Comparison of ENCODE assay signal across 9 mouse cellular contexts in genomic region chr1:150591253-150591652, GRCm38 (mm10).
DNase-seq lines count a peak whose midpoint lies in the region; ATAC-seq and TF ChIP-seq lines count a peak whose summit lies in the region.
"Had no signal": no experiment of that assay in that cellular context is flagged by ENCODE, and none has a peak within 500 bp of the region (broad histone marks: within the 10 kb centered on the region; RNA-seq: fewer than 3 reads in every experiment).

No protein-coding gene starts in this region.

- peak; percentile 72 for TF ChIP-seq RAD21 in CH12.LX (IDR thresholded peaks at IDR 0.05; ENCODE audit: low read depth, low read length)

- in situ Hi-C loops in CH12.LX (cut with MboI; ENCODE audit: low pct_ligation_motif_present, low pct_unique_long_range_greater_than_20kb, low sequenced_read_pairs): no loop called here

- DNase-seq in heart, postnatal 0 days (ENCODE audit: low spot score): peak; percentile 29
- peak; percentile 57 for DNase-seq in CH12.LX (ENCODE audit: extremely low read depth)
- DNase-seq in c-Kit-positive CD71-positive TER-119-positive erythroid progenitor cells, embryonic 14.5 days (ENCODE audit: low spot score): peak; percentile 17
- DNase-seq in frontal cortex, adult 2 months (ENCODE audit: extremely low spot score in 1 of 2, low spot score in 1 of 2): peak; percentile 8 to 80
- DNase-seq in layer of hippocampus, adult 9-11 months: peak; percentile 13
- peak; percentile 9 for DNase-seq in thymus, postnatal 14 days

- H3K4me3 ChIP-seq in heart, postnatal 0 days (ENCODE audit: low read depth, low read length): no peak overlapping the region
- H3K4me3 ChIP-seq in heart, embryonic 11.5 days (ENCODE audit: low read depth, low read length): no peak overlapping the region
- H3K4me3 ChIP-seq in CH12.LX (replicated peaks in 1 of 3; ENCODE audit: low read depth in 2 of 3, low read length in 2 of 3, poor library complexity in 1 of 3): no peak overlapping the region
- H3K4me3 ChIP-seq: limb, embryonic 15.5 days had no signal

- 22% methylated on average over 2 of the region's 2 CpGs for WGBS in heart, postnatal 0 days
- 23% methylated on average over 2 of the region's 2 CpGs for WGBS in heart, embryonic 11.5 days (ENCODE audit: insufficient replicate concordance)

- no peak overlapping the region for H3K27ac ChIP-seq in heart, postnatal 0 days (ENCODE audit: low read depth)
- no peak overlapping the region for H3K27ac ChIP-seq in heart, embryonic 11.5 days (ENCODE audit: low read depth, low read length)
- H3K27ac ChIP-seq in CH12.LX (ENCODE audit: insufficient read depth, low read depth): no peak overlapping the region
- H3K27ac ChIP-seq: limb, embryonic 15.5 days had no signal

- H3K4me1 ChIP-seq in heart, postnatal 0 days (ENCODE audit: control insufficient read depth, insufficient read depth): no peaks in the 10 kb centered on the region
- no peaks in the 10 kb centered on the region for H3K4me1 ChIP-seq in heart, embryonic 11.5 days (ENCODE audit: control insufficient read depth, insufficient read depth, low read length)
- H3K4me1 ChIP-seq in CH12.LX (ENCODE audit: control insufficient read depth in 1 of 2, insufficient read depth in 2 of 2): no peaks in the 10 kb centered on the region

- no peak overlapping the region for H3K9ac ChIP-seq in heart, postnatal 0 days (replicated peaks; ENCODE audit: low read depth, low read length)
- H3K9ac ChIP-seq in heart, embryonic 11.5 days (ENCODE audit: low read depth, low read length): no peak overlapping the region
- no peak overlapping the region for H3K9ac ChIP-seq in CH12.LX (ENCODE audit: insufficient read depth, low read depth)
- H3K9ac ChIP-seq: limb, embryonic 15.5 days had no signal

- TF ChIP-seq POLR2A in CH12.LX (IDR thresholded peaks at IDR 0.05; ENCODE audit: low read depth, low read length): no peak

- H3K36me3 ChIP-seq in heart, postnatal 0 days (replicated peaks; ENCODE audit: control insufficient read depth, insufficient read depth, low read length): peaks cover 67% of the 10 kb centered on the region
- no peaks in the 10 kb centered on the region for H3K36me3 ChIP-seq in heart, embryonic 11.5 days (ENCODE audit: control insufficient read depth, insufficient read depth, low read length)
- no peaks in the 10 kb centered on the region for H3K36me3 ChIP-seq in CH12.LX (replicated peaks in 1 of 2; ENCODE audit: control insufficient read depth in 1 of 2, insufficient read depth in 1 of 2, low read length in 1 of 2)

- H3K27me3 ChIP-seq in heart, postnatal 0 days (ENCODE audit: control insufficient read depth, insufficient read depth, low read length): no peaks in the 10 kb centered on the region
- H3K27me3 ChIP-seq in heart, embryonic 11.5 days (ENCODE audit: control insufficient read depth, insufficient read depth, low read length): no peaks in the 10 kb centered on the region
- H3K27me3 ChIP-seq in CH12.LX (replicated peaks): no peaks in the 10 kb centered on the region

- TF ChIP-seq EP300 in heart, postnatal 0 days (IDR thresholded peaks at IDR 0.05; ENCODE audit: low read depth): no peak
- TF ChIP-seq EP300 in CH12.LX (IDR thresholded peaks at IDR 0.05; ENCODE audit: low read length): no peak

- ATAC-seq in heart, postnatal 0 days (ENCODE audit: insufficient read depth, low read depth): no peak
- no peak for ATAC-seq in heart, embryonic 11.5 days (replicated peaks; ENCODE audit: insufficient number of reproducible peaks, low FRiP score, low TSS enrichment)
- ATAC-seq in megakaryocyte progenitor cell, adult 5-6 weeks (replicated peaks; ENCODE audit: poor library complexity): peak; percentile 85

- H3K9me3 ChIP-seq in heart, postnatal 0 days (replicated peaks; ENCODE audit: control insufficient read depth, low read length): no peaks in the 10 kb centered on the region
- no peaks in the 10 kb centered on the region for H3K9me3 ChIP-seq in heart, embryonic 11.5 days (replicated peaks; ENCODE audit: control insufficient read depth, low read length)
- H3K9me3 ChIP-seq in CH12.LX (replicated peaks; ENCODE audit: low read length): no peaks in the 10 kb centered on the region
- H3K9me3 ChIP-seq: limb, embryonic 15.5 days had no signal

- dilution Hi-C loops in CH12.LX (cut with MboI; ENCODE audit: extremely low pct_ligation_motif_present, extremely low pct_unique_long_range_greater_than_20kb, low sequenced_read_pairs): no loop called here

- no peaks in the 10 kb centered on the region for H3K79me2 ChIP-seq in CH12.LX (replicated peaks; ENCODE audit: control insufficient read depth, extremely low read depth, insufficient read depth, poor library complexity, severe bottlenecking)

- peak; percentile 77 for TF ChIP-seq CTCF in heart, postnatal 0 days (IDR thresholded peaks at IDR 0.05; ENCODE audit: low read depth)
- peak; percentile 83 to 87 for TF ChIP-seq CTCF in CH12.LX (conservative IDR thresholded peaks at IDR 0.05 in 1 of 2, IDR thresholded peaks at IDR 0.05 in 1 of 2; ENCODE audit: low read depth in 2 of 2, low read length in 2 of 2)

- H3K4me2 ChIP-seq in heart, postnatal 0 days (ENCODE audit: low read depth, low read length): no peak overlapping the region
- no peak overlapping the region for H3K4me2 ChIP-seq in heart, embryonic 11.5 days
- no peak overlapping the region for H3K4me2 ChIP-seq in CH12.LX (ENCODE audit: insufficient read depth, low read depth, poor library complexity, severe bottlenecking)
- H3K4me2 ChIP-seq: limb, embryonic 15.5 days had no signal

TF ChIP-seq in CH12.LX, 34 proteins besides CTCF, POLR2A, EP300 and RAD21:
- TF ChIP-seq SMC3 (IDR thresholded peaks at IDR 0.05; ENCODE audit: low read depth, low read length) (peak; percentile 92), SIN3A (IDR thresholded peaks at IDR 0.05; ENCODE audit: low read length) (no peak)
